Mouse (Mus musculus): Measurements from ENCODE around the gene Rusc2. TPM values are rescaled to one million over a fixed set of nuclear protein-coding genes. Genes with fewer than 3 reads are reported as not detected.

Gene Rusc2
- polyA plus RNA-seq, 1 experiment from 2014 or later = 7.4 TPM

DNA sequence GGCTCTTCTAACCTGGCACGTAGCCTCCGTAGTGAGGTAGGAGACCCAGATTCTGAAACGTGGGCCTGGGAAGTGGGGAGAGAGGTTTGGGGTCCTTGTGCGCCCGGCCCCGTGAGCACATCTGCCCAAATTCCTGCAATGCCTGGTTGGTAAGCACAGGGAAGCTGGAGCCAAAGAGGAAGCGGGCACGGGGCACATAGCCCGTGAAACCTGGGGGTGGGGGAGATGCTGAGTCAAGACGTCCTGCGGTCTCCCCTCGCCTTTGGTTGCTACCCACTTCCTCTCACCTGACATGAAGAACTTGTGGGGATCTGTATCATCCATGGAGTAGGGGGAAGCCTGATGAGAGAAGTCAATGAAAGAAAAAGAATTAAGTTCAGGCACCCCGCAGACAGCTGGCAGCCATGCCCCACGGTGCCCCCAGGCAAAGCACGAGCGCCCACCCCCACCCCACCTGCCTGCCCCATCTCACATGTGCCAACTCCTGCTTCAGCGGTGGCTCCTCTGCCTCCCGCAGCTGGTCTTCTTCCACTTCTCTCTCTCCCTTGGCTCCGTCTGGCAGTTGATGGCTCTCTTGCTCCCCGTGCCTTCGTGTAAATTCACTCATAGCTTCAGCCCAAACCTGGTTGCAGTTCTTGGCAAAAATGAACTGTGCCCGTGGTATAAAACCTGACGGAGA, 45.9 kb downstream of the Rusc2 start:
- WGBS = 16% methylated on average over 22 of the region's 23 CpGs
- Histone ChIP-seq H3K27me3 (ENCODE audit: control insufficient read depth, insufficient read depth, low read length) (peaks cover 36% of the 10 kb centered on the region), H3K36me3 (replicated peaks; ENCODE audit: control insufficient read depth, insufficient read depth, low read depth, low read length) (no peaks in the 10 kb centered on the region), H3K4me2 (ENCODE audit: low read depth, low read length) (no peak overlapping the region), H3K4me3 (ENCODE audit: low read depth, low read length) (no peak overlapping the region), H3K9me3 (replicated peaks; ENCODE audit: control insufficient read depth, low read length) (no peaks in the 10 kb centered on the region), H3K9ac (replicated peaks; ENCODE audit: low read length) (no peak overlapping the region), H3K27ac (replicated peaks; ENCODE audit: low read depth, low read length) (no peak overlapping the region), H3K4me1 (ENCODE audit: control insufficient read depth, insufficient read depth, low read length) (no peaks in the 10 kb centered on the region; the same call in none of the 2 replicates)
- ATAC-seq (replicated peaks; ENCODE audit: insufficient number of reproducible peaks, low FRiP score, low TSS enrichment, low read depth) (no peak), DNase-seq (ENCODE audit: low spot score) (no peak)

DNA sequence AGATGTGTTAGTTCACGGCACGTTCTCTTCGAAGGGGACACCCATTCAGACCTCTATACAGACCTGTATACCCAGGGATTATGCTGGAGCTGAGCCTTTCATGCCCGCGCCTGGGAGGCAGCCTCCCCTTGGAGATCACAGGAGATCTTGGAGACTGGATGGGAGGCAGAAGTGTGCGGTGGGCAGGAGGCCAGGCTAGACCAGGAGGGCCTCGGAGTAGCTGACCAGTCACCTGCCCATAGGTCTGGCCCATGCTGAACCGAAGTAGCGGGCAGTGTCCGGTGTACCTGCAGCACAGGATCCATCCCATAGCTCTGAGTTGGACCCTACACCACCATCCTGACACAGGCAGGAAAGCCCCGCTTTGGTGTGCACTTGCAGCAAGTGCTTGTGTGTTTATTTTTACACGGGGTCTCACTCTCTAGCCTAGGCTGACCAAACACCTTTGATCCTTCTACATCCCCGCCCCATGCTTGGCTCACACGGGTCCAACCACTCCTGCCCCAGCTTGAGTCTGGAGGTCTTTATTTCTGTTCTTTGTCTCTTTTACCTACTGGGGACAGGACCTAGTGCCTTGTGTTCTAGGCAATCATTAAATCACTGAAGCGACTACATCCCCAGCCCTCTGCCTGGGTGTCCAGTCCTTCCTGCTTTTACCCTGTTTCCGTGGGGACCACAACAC, 46.5 kb downstream of the Rusc2 start:
- Histone ChIP-seq H3K27ac (replicated peaks; ENCODE audit: low read depth, low read length) (no peak overlapping the region), H3K9me3 (replicated peaks; ENCODE audit: control insufficient read depth, low read length) (no peaks in the 10 kb centered on the region), H3K9ac (replicated peaks; ENCODE audit: low read length) (no peak overlapping the region), H3K36me3 (replicated peaks; ENCODE audit: control insufficient read depth, insufficient read depth, low read depth, low read length) (no peaks in the 10 kb centered on the region), H3K4me3 (ENCODE audit: low read depth, low read length) (no peak overlapping the region), H3K27me3 (ENCODE audit: control insufficient read depth, insufficient read depth, low read length) (peaks cover 36% of the 10 kb centered on the region), H3K4me1 (ENCODE audit: control insufficient read depth, insufficient read depth, low read length) (no peaks in the 10 kb centered on the region; the same call in none of the 2 replicates), H3K4me2 (ENCODE audit: low read depth, low read length) (no peak overlapping the region)
- ATAC-seq (replicated peaks; ENCODE audit: insufficient number of reproducible peaks, low FRiP score, low TSS enrichment, low read depth) = no peak
- WGBS = 28% methylated on average over 16 of the region's 16 CpGs
- no peak for DNase-seq (ENCODE audit: low spot score)

DNA sequence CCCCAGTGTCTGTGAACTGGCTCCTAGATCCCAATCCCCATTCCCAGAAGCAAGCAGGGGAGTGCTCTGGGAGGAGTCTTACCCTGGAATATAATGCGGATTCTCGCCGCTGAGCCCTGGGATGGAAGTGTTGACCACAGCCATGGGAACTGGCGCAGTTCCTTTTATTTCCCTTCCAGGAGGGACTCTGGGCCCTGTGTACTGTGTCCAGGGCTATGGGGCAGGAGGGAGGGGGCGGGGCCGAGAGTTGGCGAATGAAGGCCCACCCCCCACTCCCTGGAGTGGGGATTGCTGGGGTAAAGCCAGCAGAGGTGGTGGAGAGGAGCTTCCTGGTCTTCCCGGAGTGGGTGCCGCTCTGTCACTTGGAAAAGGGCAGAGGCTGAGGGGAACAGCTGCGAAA, 47.2 kb downstream of the Rusc2 start, which contains the start of gene Fam166b:
Gene Fam166b (minus strand): TSS at position 189 of the 400 bp plus-strand sequence.
- H3K27ac ChIP-seq (replicated peaks; ENCODE audit: low read depth, low read length) = no peak within 1 kb of the TSS
- H3K4me3 ChIP-seq (ENCODE audit: low read depth, low read length) = no peak within 1 kb of the TSS
- H3K4me2 ChIP-seq (ENCODE audit: low read depth, low read length) = no peak within 1 kb of the TSS
- no peaks in the 10 kb centered on the region for H3K36me3 ChIP-seq (replicated peaks; ENCODE audit: control insufficient read depth, insufficient read depth, low read depth, low read length)
- whole genome bisulfite sequencing = 10% methylated on average over 10 of the region's 10 CpGs
- H3K9ac ChIP-seq (replicated peaks; ENCODE audit: low read length) = no peak within 1 kb of the TSS; the same call in 1 of the 2 replicates
- H3K4me1 ChIP-seq (ENCODE audit: control insufficient read depth, insufficient read depth, low read length) = no peaks in the 10 kb centered on the region; the same call in none of the 2 replicates
- peaks cover 36% of the 10 kb centered on the region for H3K27me3 ChIP-seq (ENCODE audit: control insufficient read depth, insufficient read depth, low read length)
- DNase-seq (ENCODE audit: low spot score) = no peak
- no peaks in the 10 kb centered on the region for H3K9me3 ChIP-seq (replicated peaks; ENCODE audit: control insufficient read depth, low read length)
- no peak for ATAC-seq (replicated peaks; ENCODE audit: insufficient number of reproducible peaks, low FRiP score, low TSS enrichment, low read depth)

DNA sequence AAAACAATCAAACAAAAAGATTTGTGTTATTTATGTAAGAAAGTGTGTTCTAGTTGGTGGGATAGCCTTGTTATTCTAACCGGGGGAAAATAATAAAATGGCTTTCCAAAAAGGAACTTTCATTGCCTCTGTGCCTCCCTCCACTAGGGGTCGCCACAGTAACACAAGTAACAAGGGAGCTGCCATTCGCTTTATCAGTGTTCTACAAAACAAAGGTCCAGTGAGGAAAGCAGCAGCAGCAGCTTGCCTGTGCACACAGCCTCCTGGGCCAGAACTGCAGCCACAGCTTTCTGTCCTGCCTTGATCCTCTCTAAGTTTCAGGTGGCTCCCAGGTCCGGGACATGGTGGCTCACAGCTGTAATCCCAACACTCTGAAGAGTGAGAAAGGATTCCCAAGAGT, 49.9 kb downstream of the Rusc2 start:
- Histone ChIP-seq H3K9ac (replicated peaks; ENCODE audit: low read length) (peak overlapping the region; percentile 22), H3K4me2 (ENCODE audit: low read depth, low read length) (no peak overlapping the region)
- 8% methylated on average over 4 of the region's 4 CpGs for WGBS

DNA sequence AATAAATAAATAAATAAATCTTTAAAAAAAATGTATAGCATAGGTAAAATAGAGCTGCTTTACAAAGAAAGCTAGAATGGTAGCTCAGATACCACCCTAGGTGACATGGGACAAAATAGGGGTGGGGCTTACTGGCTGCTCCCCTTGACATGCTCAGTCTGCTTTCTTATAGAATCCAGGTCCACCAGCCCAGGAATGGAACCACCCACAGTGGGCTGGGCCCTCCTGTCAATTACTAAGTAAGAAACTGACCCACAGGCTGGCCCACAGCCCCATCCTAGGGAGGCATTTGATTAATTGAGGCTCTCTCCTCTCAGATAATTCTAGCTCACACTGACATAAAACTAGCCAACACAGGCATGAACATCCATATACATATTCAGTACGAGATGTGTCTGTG, 51.1 kb downstream of the Rusc2 start:
- no peak overlapping the region for H3K4me3 ChIP-seq (ENCODE audit: low read depth, low read length)
- no peaks in the 10 kb centered on the region for H3K9me3 ChIP-seq (replicated peaks; ENCODE audit: control insufficient read depth, low read length)
- no peak for DNase-seq (ENCODE audit: low spot score)
- H3K27me3 ChIP-seq (ENCODE audit: control insufficient read depth, insufficient read depth, low read length) = peaks cover 5% of the 10 kb centered on the region; the same call in 1 of the 2 replicates
- WGBS = 88% methylated on average over 1 of the region's 1 CpGs
- H3K27ac ChIP-seq (replicated peaks; ENCODE audit: low read depth, low read length) = no peak overlapping the region
- no peak overlapping the region for H3K4me2 ChIP-seq (ENCODE audit: low read depth, low read length)
- H3K36me3 ChIP-seq (replicated peaks; ENCODE audit: control insufficient read depth, insufficient read depth, low read depth, low read length) = no peaks in the 10 kb centered on the region
- H3K4me1 ChIP-seq (ENCODE audit: control insufficient read depth, insufficient read depth, low read length) = no peaks in the 10 kb centered on the region; the same call in 1 of the 2 replicates
- no peak for ATAC-seq (replicated peaks; ENCODE audit: insufficient number of reproducible peaks, low FRiP score, low TSS enrichment, low read depth)
- H3K9ac ChIP-seq (replicated peaks; ENCODE audit: low read length) = no peak overlapping the region

More for the DNA sequence above, 49.9 kb downstream of the Rusc2 start:
- no peaks in the 10 kb centered on the region; the same call in 1 of the 2 replicates for H3K4me1 ChIP-seq (ENCODE audit: control insufficient read depth, insufficient read depth, low read length)
- no peaks in the 10 kb centered on the region for H3K9me3 ChIP-seq (replicated peaks; ENCODE audit: control insufficient read depth, low read length)
- H3K36me3 ChIP-seq (replicated peaks; ENCODE audit: control insufficient read depth, insufficient read depth, low read depth, low read length) = no peaks in the 10 kb centered on the region
- H3K4me3 ChIP-seq (ENCODE audit: low read depth, low read length) = no peak overlapping the region
- no peak overlapping the region for H3K27ac ChIP-seq (replicated peaks; ENCODE audit: low read depth, low read length)
- peak; percentile 93 for DNase-seq (ENCODE audit: low spot score)
- H3K27me3 ChIP-seq (ENCODE audit: control insufficient read depth, insufficient read depth, low read length) = peaks cover 15% of the 10 kb centered on the region
- ATAC-seq (replicated peaks; ENCODE audit: insufficient number of reproducible peaks, low FRiP score, low TSS enrichment, low read depth) = peak; percentile 17; the same call in 1 of the 2 replicates

DNA sequence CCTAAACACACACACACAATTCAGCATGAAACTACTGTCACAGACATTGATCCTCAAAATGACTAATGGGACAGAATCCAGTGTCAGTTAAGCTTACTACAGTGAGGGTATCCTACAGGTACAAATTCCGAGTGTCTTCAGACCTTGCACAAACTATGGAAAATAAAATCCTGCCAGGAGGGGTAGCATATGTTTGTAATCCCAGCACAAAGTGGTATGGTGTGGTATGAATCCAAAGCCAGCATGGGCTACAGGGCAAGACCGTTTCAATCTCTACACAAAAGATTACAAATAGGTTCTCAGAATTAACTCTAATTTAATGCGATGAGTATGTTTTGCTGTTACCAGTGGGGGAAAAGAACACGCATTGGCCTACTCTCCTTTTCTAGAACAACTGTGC, 59.9 kb downstream of the Rusc2 start, which contains the start of gene Tesk1:
Gene Tesk1 (plus strand): TSS at position 301 of the 400 bp plus-strand sequence.
- H3K27me3 ChIP-seq (ENCODE audit: control insufficient read depth, insufficient read depth, low read length) = no peaks in the 10 kb centered on the region
- DNase-seq (ENCODE audit: low spot score) (no peak), ATAC-seq (replicated peaks; ENCODE audit: insufficient number of reproducible peaks, low FRiP score, low TSS enrichment, low read depth) (no peak)
- no peaks in the 10 kb centered on the region for H3K9me3 ChIP-seq (replicated peaks; ENCODE audit: control insufficient read depth, low read length)
- H3K27ac ChIP-seq (replicated peaks; ENCODE audit: low read depth, low read length) = peak within 1 kb of the TSS; percentile 81
- H3K4me3 ChIP-seq (ENCODE audit: low read depth, low read length) = peak within 1 kb of the TSS; percentile 98
- H3K9ac ChIP-seq (replicated peaks; ENCODE audit: low read length) = peak within 1 kb of the TSS; percentile 96
- WGBS = 31% methylated on average over 4 of the region's 4 CpGs
- H3K36me3 ChIP-seq (replicated peaks; ENCODE audit: control insufficient read depth, insufficient read depth, low read depth, low read length) = peaks cover 6% of the 10 kb centered on the region
- peaks cover 4% of the 10 kb centered on the region; the same call in 1 of the 2 replicates for H3K4me1 ChIP-seq (ENCODE audit: control insufficient read depth, insufficient read depth, low read length)
- H3K4me2 ChIP-seq (ENCODE audit: low read depth, low read length) = peak within 1 kb of the TSS; percentile 92

DNA sequence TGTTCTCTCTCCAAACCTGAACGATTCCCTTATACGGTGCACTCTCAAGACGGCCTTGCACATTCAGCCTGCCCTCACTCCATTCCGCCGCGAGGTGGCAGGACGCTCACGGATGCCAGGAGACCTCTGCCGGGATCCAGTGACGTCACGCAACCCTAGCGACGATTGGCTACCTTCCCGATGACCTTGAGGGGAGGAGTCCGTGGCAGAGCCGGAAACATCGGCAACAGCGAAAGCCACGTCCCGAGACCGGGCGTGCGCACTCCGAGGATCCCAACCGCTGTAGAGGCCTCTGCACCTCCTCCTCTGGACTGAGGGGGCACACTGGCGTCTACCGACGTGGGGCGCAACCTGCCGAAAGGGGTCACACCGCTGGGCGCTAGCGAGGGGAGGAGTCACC, 60.3 kb downstream of the Rusc2 start:
- H3K9ac ChIP-seq (replicated peaks; ENCODE audit: low read length) = peak overlapping the region; percentile 96

More for the DNA sequence above, 60.3 kb downstream of the Rusc2 start:
- Histone ChIP-seq H3K4me2 (ENCODE audit: low read depth, low read length) (peak overlapping the region; percentile 92), H3K4me3 (ENCODE audit: low read depth, low read length) (peak overlapping the region; percentile 98), H3K27ac (replicated peaks; ENCODE audit: low read depth, low read length) (peak overlapping the region; percentile 81), H3K27me3 (ENCODE audit: control insufficient read depth, insufficient read depth, low read length) (no peaks in the 10 kb centered on the region), H3K4me1 (ENCODE audit: control insufficient read depth, insufficient read depth, low read length) (peaks cover 4% of the 10 kb centered on the region; the same call in 1 of the 2 replicates), H3K9me3 (replicated peaks; ENCODE audit: control insufficient read depth, low read length) (no peaks in the 10 kb centered on the region), H3K36me3 (replicated peaks; ENCODE audit: control insufficient read depth, insufficient read depth, low read depth, low read length) (peaks cover 8% of the 10 kb centered on the region)
- ATAC-seq (replicated peaks; ENCODE audit: insufficient number of reproducible peaks, low FRiP score, low TSS enrichment, low read depth) (peak; percentile 88), DNase-seq (ENCODE audit: low spot score) (peak; percentile 100)
- under 1% methylated on average over 33 of the region's 33 CpGs for WGBS

Measured in embryonic facial prominence, embryonic 11.5 days (tissue).